Mouse (Mus musculus): ENCODE data around the gene Arrb1. TPM values are rescaled to one million over a fixed set of nuclear protein-coding genes. Genes with fewer than 3 reads are reported as not detected.

Arrb1 gene
- polyA plus RNA-seq, 1 experiment from 2014 or later = 9.8 TPM

- Histone ChIP-seq H3K27ac (replicated peaks) (no peak overlapping the region), H3K4me3 (no peak overlapping the region), H3K36me3 (peaks cover 62% of the 10 kb centered on the region), H3K27me3 (ENCODE audit: low read depth, poor library complexity, severe bottlenecking) (peaks cover 45% of the 10 kb centered on the region), H3K4me1 (peaks cover 26% of the 10 kb centered on the region), H3K9me3 (replicated peaks) (no peaks in the 10 kb centered on the region)
- 96% methylated on average over 3 of the region's 3 CpGs for WGBS
- DNase-seq (ENCODE audit: low spot score) = no peak
Measured at GRCm38 (mm10) chr7:99592669-99593068, 57.4 kb downstream of the Arrb1 start.

GRCm38 (mm10) chr7:99593868-99594803 lies 58.9 kb downstream of the Arrb1 start:
- H3K4me1 ChIP-seq = peaks cover 19% of the 10 kb centered on the region
- peak overlapping the region; percentile 2; the same call in 1 of the 2 replicates for H3K27ac ChIP-seq (replicated peaks)
- no peaks in the 10 kb centered on the region for H3K9me3 ChIP-seq (replicated peaks)
- H3K36me3 ChIP-seq = peaks cover 71% of the 10 kb centered on the region
- no peak for DNase-seq (ENCODE audit: low spot score)
- H3K4me3 ChIP-seq = no peak overlapping the region
- peaks cover 31% of the 10 kb centered on the region for H3K27me3 ChIP-seq (ENCODE audit: low read depth, poor library complexity, severe bottlenecking)
- 90% methylated on average over 15 of the region's 15 CpGs for WGBS

GRCm38 (mm10) chr7:99598722-99599121 lies 63.5 kb downstream of the Arrb1 start:
- Histone ChIP-seq H3K4me1 (no peaks in the 10 kb centered on the region), H3K4me3 (no peak overlapping the region), H3K27ac (replicated peaks) (no peak overlapping the region), H3K36me3 (peaks cover 79% of the 10 kb centered on the region), H3K9me3 (replicated peaks) (no peaks in the 10 kb centered on the region), H3K27me3 (ENCODE audit: low read depth, poor library complexity, severe bottlenecking) (no peaks in the 10 kb centered on the region)
- no peak for DNase-seq (ENCODE audit: low spot score)
- WGBS = 77% methylated on average over 4 of the region's 4 CpGs

- no peak overlapping the region for H3K4me3 ChIP-seq
- H3K4me1 ChIP-seq = 0 out of 2 replicates have a peak, but pooled peaks cover 3% of the 10 kb centered on the region
- no peak for DNase-seq (ENCODE audit: low spot score)
- 84% methylated on average over 8 of the region's 8 CpGs for WGBS
- H3K36me3 ChIP-seq = peaks cover 37% of the 10 kb centered on the region
- H3K27ac ChIP-seq (replicated peaks) = no peak overlapping the region
- no peaks in the 10 kb centered on the region for H3K27me3 ChIP-seq (ENCODE audit: low read depth, poor library complexity, severe bottlenecking)
- no peaks in the 10 kb centered on the region for H3K9me3 ChIP-seq (replicated peaks)
Measured at GRCm38 (mm10) chr7:99603875-99604662, 68.8 kb downstream of the Arrb1 start.

GRCm38 (mm10) chr7:99605058-99605457 lies 69.8 kb downstream of the Arrb1 start:
- H3K27ac ChIP-seq (replicated peaks) = no peak overlapping the region
- peaks cover 33% of the 10 kb centered on the region for H3K36me3 ChIP-seq
- 0 out of 2 replicates have a peak, but pooled peaks cover 3% of the 10 kb centered on the region for H3K4me1 ChIP-seq
- 91% methylated on average over 2 of the region's 2 CpGs for WGBS
- H3K4me3 ChIP-seq = no peak overlapping the region
- DNase-seq (ENCODE audit: low spot score) = no peak
- H3K9me3 ChIP-seq (replicated peaks) = no peaks in the 10 kb centered on the region
- H3K27me3 ChIP-seq (ENCODE audit: low read depth, poor library complexity, severe bottlenecking) = no peaks in the 10 kb centered on the region

- no peaks in the 10 kb centered on the region for H3K9me3 ChIP-seq (replicated peaks)
- 0 out of 2 replicates have a peak, but pooled peaks cover 3% of the 10 kb centered on the region for H3K4me1 ChIP-seq
- DNase-seq (ENCODE audit: low spot score) = no peak
- H3K4me3 ChIP-seq = no peak overlapping the region
- whole genome bisulfite sequencing = 89% methylated on average over 11 of the region's 11 CpGs
- no peaks in the 10 kb centered on the region for H3K27me3 ChIP-seq (ENCODE audit: low read depth, poor library complexity, severe bottlenecking)
- H3K27ac ChIP-seq (replicated peaks) = no peak overlapping the region
- H3K36me3 ChIP-seq = peaks cover 22% of the 10 kb centered on the region
Measured at GRCm38 (mm10) chr7:99606303-99606702, 71.0 kb downstream of the Arrb1 start.

- Histone ChIP-seq H3K4me1 (0 out of 2 replicates have a peak, but pooled peaks cover 3% of the 10 kb centered on the region), H3K4me3 (no peak overlapping the region), H3K27me3 (ENCODE audit: low read depth, poor library complexity, severe bottlenecking) (no peaks in the 10 kb centered on the region), H3K9me3 (replicated peaks) (no peaks in the 10 kb centered on the region), H3K27ac (replicated peaks) (no peak overlapping the region), H3K36me3 (peaks cover 17% of the 10 kb centered on the region)
- no peak for DNase-seq (ENCODE audit: low spot score)
- 78% methylated on average over 3 of the region's 3 CpGs for WGBS
Measured at GRCm38 (mm10) chr7:99606766-99607165, 71.5 kb downstream of the Arrb1 start.

GRCm38 (mm10) chr7:99607632-99608031 lies 72.4 kb downstream of the Arrb1 start:
- Histone ChIP-seq H3K9me3 (replicated peaks) (no peaks in the 10 kb centered on the region), H3K27ac (replicated peaks) (no peak overlapping the region), H3K36me3 (peaks cover 9% of the 10 kb centered on the region; the same call in 1 of the 2 replicates), H3K4me3 (no peak overlapping the region), H3K4me1 (0 out of 2 replicates have a peak, but pooled peaks cover 3% of the 10 kb centered on the region), H3K27me3 (ENCODE audit: low read depth, poor library complexity, severe bottlenecking) (no peaks in the 10 kb centered on the region)
- no peak for DNase-seq (ENCODE audit: low spot score)
- WGBS = 75% methylated on average over 2 of the region's 2 CpGs

- Histone ChIP-seq H3K9me3 (replicated peaks) (no peaks in the 10 kb centered on the region), H3K4me3 (no peak overlapping the region), H3K36me3 (no peaks in the 10 kb centered on the region), H3K27ac (replicated peaks) (no peak overlapping the region), H3K27me3 (ENCODE audit: low read depth, poor library complexity, severe bottlenecking) (peaks cover 31% of the 10 kb centered on the region), H3K4me1 (peaks cover 13% of the 10 kb centered on the region)
- no peak for DNase-seq (ENCODE audit: low spot score)
- 67% methylated on average over 2 of the region's 2 CpGs for WGBS
Measured at GRCm38 (mm10) chr7:99618264-99618663, 83.0 kb downstream of the Arrb1 start.

- H3K36me3 ChIP-seq = no peaks in the 10 kb centered on the region
- H3K27ac ChIP-seq (replicated peaks) = no peak overlapping the region
- no peak overlapping the region for H3K4me3 ChIP-seq
- WGBS = 16% methylated on average over 3 of the region's 3 CpGs
- peaks cover 37% of the 10 kb centered on the region for H3K27me3 ChIP-seq (ENCODE audit: low read depth, poor library complexity, severe bottlenecking)
- no peaks in the 10 kb centered on the region for H3K9me3 ChIP-seq (replicated peaks)
- peaks cover 19% of the 10 kb centered on the region for H3K4me1 ChIP-seq
- peak; percentile 28 for DNase-seq (ENCODE audit: low spot score)
Measured at GRCm38 (mm10) chr7:99618860-99619259, 83.6 kb downstream of the Arrb1 start.

- H3K9me3 ChIP-seq (replicated peaks) = no peaks in the 10 kb centered on the region
- H3K36me3 ChIP-seq = no peaks in the 10 kb centered on the region
- peak overlapping the region; percentile 62 for H3K27ac ChIP-seq (replicated peaks)
- 1% methylated on average over 81 of the region's 81 CpGs for WGBS
- H3K4me1 ChIP-seq = peaks cover 50% of the 10 kb centered on the region
- H3K27me3 ChIP-seq (ENCODE audit: low read depth, poor library complexity, severe bottlenecking) = peaks cover 100% of the 10 kb centered on the region
- peak; percentile 88 for DNase-seq (ENCODE audit: low spot score)
- H3K4me3 ChIP-seq = peak overlapping the region; percentile 57
Measured at GRCm38 (mm10) chr7:99625722-99626375, 90.6 kb downstream of the Arrb1 start.
